Mouse (Mus musculus): ENCODE measurements around the gene Zdbf2.
"Not testable (repeated sequence)": the region's sequence is repeated elsewhere in the genome, so short reads cannot be mapped to it uniquely, and the experiment has no call there.

The Zdbf2 gene

DNA sequence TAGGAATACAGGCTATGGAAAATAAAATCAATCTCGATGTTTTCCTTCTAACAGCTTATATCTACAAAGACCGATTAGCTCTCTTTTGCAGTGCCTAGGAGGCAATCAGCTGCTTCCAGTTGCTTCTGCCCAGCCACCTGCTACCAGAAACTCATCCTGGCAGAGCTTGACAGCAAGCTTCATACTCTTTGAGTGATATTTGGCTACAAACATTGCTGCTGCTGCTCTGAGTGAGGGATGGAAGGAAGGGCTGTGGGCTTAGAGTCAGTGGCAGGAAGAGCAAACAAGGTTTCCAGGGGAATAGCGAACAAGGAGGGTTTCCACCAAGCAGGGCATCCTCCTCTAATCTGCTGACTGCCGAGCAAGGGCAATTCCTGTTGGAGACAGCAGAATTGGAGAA is 7.6 kb upstream of the Zdbf2 start:
- DNase-seq, result no peak

- no peak for DNase-seq
These were observed 6.9 kb upstream of the Zdbf2 start for GRCm38 (mm10) chr1:63266121-63266520.

GRCm38 (mm10) chr1:63266716-63267115 is 6.3 kb upstream of the Zdbf2 start:
- no peak for DNase-seq

DNA sequence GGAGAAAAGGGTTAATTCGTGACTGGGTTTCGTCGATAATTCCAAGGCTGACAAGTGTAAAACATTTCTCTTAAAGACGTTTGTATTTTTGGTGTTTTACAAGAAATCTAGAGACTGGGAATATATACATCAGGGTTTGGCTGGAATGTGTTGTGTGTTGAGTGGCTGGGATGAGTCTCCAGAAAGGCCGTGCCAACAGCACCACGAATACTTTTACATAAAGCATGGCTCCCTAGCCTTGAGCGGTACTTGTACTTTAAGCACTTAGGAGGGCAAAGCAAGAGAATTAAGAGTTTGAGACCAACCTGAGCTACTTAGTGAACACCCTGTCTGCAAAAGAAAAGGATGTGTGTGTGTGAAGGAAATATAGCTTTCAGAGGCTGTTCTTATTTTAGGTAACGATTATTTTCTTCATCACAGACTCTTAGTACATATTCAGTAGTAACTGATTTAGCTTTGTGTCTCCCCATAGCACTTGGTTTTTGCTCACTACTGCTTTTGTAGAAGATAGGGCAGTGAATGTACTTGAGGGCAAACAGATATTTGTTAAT is 865 bp upstream of the Zdbf2 start:
- no peak for DNase-seq

GRCm38 (mm10) chr1:63273339-63273951 is 380 bp downstream of the Zdbf2 start:
- DNase-seq, result no peak

DNA sequence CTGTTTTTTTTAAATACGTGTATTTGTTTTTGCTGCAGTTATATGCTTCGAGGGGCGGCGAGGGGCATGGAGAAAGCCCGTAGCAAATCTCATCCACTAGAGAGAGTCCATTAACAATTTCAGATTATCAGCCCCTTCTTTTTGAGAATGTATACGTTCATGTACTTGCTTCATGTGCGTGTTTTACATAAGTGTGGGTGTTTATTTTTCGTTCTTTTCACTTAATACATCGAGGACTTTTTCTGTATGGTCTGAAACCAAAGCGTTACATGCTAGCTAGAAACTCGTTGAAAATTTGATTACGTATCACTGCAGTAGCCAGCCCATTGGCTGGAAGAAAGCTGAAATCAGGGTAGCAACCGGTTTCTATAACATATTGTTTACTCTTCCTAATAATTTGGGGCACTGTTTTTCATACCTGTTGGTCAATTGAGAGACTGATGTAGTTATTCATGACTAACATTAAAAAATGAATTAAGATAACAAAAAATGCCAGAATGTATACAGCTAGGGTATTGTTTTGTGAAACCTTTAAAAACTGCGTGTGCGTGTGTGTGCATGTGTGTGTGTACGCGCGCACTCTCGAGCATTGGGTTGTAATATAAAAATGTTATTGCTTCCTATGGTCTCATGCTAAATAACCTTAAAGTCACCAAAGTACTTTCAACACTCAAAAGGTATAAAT is 1.1 kb downstream of the Zdbf2 start:
- DNase-seq, result no peak

DNA sequence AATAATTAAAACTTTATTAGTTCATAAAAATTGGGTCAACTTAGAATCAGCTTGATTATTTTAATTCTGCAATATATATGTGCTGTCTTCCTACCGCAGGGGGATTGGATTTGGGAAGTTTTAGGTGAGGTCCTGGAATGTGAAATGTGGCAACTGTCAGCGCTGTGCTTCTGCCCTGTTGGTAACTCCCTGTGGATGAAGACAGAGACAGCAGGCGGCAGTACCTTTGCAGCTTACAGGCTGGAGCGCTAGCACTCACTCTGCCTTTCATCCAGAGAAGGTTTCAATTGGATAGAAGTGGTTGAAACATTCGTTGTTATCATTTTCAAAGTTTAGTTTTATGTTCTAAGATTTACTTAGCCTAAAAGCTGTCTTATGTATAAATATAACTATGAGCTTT is 5.0 kb downstream of the Zdbf2 start:
- no peak for DNase-seq

- no peak for DNase-seq
These were observed 20.9 kb downstream of the Zdbf2 start for GRCm38 (mm10) chr1:63293965-63294364.

DNA sequence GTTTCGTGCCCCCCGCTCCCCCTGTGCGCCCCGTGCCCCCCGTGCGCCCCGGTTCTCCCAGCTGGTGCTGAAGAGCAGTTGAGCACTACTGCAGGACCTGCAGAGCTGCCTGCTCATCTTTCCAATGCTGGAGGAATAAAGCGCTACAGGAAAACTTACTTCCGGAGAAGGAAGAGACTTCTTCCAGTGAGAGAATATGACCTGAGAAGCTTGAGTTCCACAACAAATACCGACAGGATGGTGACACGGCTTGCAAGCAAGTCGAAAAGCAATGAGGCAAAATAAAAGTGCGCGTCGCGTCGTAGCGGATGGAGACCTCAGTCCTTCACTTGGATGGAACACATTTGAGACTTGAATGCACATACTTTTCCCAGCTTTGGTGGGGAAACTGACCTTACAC is 36.6 kb downstream of the Zdbf2 start:
- no peak for DNase-seq

GRCm38 (mm10) chr1:63323565-63324132 is 50.6 kb downstream of the Zdbf2 start:
- DNase-seq, result not testable (repeated sequence)
